Mouse (Mus musculus): ENCODE data around the gene 1500011B03Rik.

Gene 1500011B03Rik

GRCm38 (mm10) chr5:114809181-114809756 lies 14.0 kb downstream of the 1500011B03Rik start:
- DNase-seq (ENCODE audit: low read depth): no peak

- no peak for DNase-seq (ENCODE audit: low read depth)
These were observed 14.9 kb downstream of the 1500011B03Rik start for GRCm38 (mm10) chr5:114808385-114808784.

GRCm38 (mm10) chr5:114807893-114808292 lies 15.4 kb downstream of the 1500011B03Rik start:
- no peak for DNase-seq (ENCODE audit: low read depth)

GRCm38 (mm10) chr5:114807468-114807867 lies 15.8 kb downstream of the 1500011B03Rik start:
- DNase-seq (ENCODE audit: low read depth): peak; percentile 44

- no peak for DNase-seq (ENCODE audit: low read depth)
These were observed 16.2 kb downstream of the 1500011B03Rik start for GRCm38 (mm10) chr5:114807063-114807462.

- DNase-seq (ENCODE audit: low read depth): no peak
These were observed 16.6 kb downstream of the 1500011B03Rik start for GRCm38 (mm10) chr5:114806636-114807035.

GRCm38 (mm10) chr5:114805436-114806350 lies 17.6 kb downstream of the 1500011B03Rik start:
- DNase-seq (ENCODE audit: low read depth): no peak

- DNase-seq (ENCODE audit: low read depth): peak; percentile 66
These were observed 18.3 kb downstream of the 1500011B03Rik start for GRCm38 (mm10) chr5:114804958-114805357.

GRCm38 (mm10) chr5:114804335-114804734 lies 18.9 kb downstream of the 1500011B03Rik start:
- no peak for DNase-seq (ENCODE audit: low read depth)

GRCm38 (mm10) chr5:114803231-114803630 lies 20.0 kb downstream of the 1500011B03Rik start:
- no peak for DNase-seq (ENCODE audit: low read depth)

GRCm38 (mm10) chr5:114801841-114802240 lies 21.4 kb downstream of the 1500011B03Rik start:
- no peak for DNase-seq (ENCODE audit: low read depth)

- DNase-seq (ENCODE audit: low read depth): no peak
These were observed 22.2 kb downstream of the 1500011B03Rik start for GRCm38 (mm10) chr5:114801049-114801448.

- no peak for DNase-seq (ENCODE audit: low read depth)
These were observed 23.4 kb downstream of the 1500011B03Rik start for GRCm38 (mm10) chr5:114799848-114800247.

- DNase-seq (ENCODE audit: low read depth): peak; percentile 69
These were observed 26.0 kb downstream of the 1500011B03Rik start for GRCm38 (mm10) chr5:114797253-114797652.

- no peak for DNase-seq (ENCODE audit: low read depth)
These were observed 26.8 kb downstream of the 1500011B03Rik start for GRCm38 (mm10) chr5:114796299-114797012.

GRCm38 (mm10) chr5:114795653-114796052 lies 27.6 kb downstream of the 1500011B03Rik start:
- no peak for DNase-seq (ENCODE audit: low read depth)

GRCm38 (mm10) chr5:114795231-114795630 lies 28.0 kb downstream of the 1500011B03Rik start:
- no peak for DNase-seq (ENCODE audit: low read depth)

- DNase-seq (ENCODE audit: low read depth): no peak
These were observed 28.7 kb downstream of the 1500011B03Rik start for GRCm38 (mm10) chr5:114794609-114795008.

GRCm38 (mm10) chr5:114793317-114793716 lies 30.0 kb downstream of the 1500011B03Rik start:
- DNase-seq (ENCODE audit: low read depth): no peak

- DNase-seq (ENCODE audit: low read depth): no peak
These were observed 38.1 kb downstream of the 1500011B03Rik start for GRCm38 (mm10) chr5:114785196-114785595.

GRCm38 (mm10) chr5:114784622-114785165 lies 38.6 kb downstream of the 1500011B03Rik start:
- peak; percentile 49 for DNase-seq (ENCODE audit: low read depth)
